Mouse (Mus musculus) brain, adult 10 weeks (tissue): ENCODE results near the gene Agap3. TPM values are rescaled to one million over a fixed set of nuclear protein-coding genes. Genes with fewer than 3 reads are reported as not detected.

Experiments used
- polyA plus RNA-seq: library from polyadenylated mRNA; stranded (reverse); fragments of 350-450 nt; fragmentation: Illumina TruSeq; extraction: RNeasy Lipid Tissue Mini Kit (QIAGEN cat#74804); gene quantifications from one replicate; pipeline ENCODE4 v1.2.3, GENCODE M21; 2015; ENCODE audit warnings: low read depth, low replicate concordance

The Agap3 gene
- 378 TPM for polyA plus RNA-seq

GRCm38 (mm10) chr5:24452030-24452690, at the start of gene Agap3:
Gene Agap3, plus strand, starts transcription at chr5:24452177.

GRCm38 (mm10) chr5:24413042-24413693, 38.8 kb upstream of the Agap3 start, which contains the start of gene Asic3:
Gene Asic3, plus strand, starts transcription at chr5:24413392.

GRCm38 (mm10) chr5:24423129-24424003, 28.6 kb upstream of the Agap3 start, which contains the start of the genes Cdk5 and Slc4a2:
Gene Cdk5, minus strand, starts transcription at chr5:24423530.
Gene Slc4a2, plus strand, starts transcription at chr5:24423837.

GRCm38 (mm10) chr5:24444746-24445427, 7.1 kb upstream of the Agap3 start, which contains the start of gene Fastk:
Gene Fastk, minus strand, starts transcription at chr5:24445287.

GRCm38 (mm10) chr5:24447624-24448298, 4.2 kb upstream of the Agap3 start, which contains the start of gene Tmub1:
Gene Tmub1, minus strand, starts transcription at chr5:24447854.

GRCm38 (mm10) chr5:24526889-24527230, 74.9 kb downstream of the Agap3 start, which contains the start of gene Gbx1:
Gene Gbx1, minus strand, starts transcription at chr5:24527202.

GRCm38 (mm10) chr5:24540387-24541143, 88.6 kb downstream of the Agap3 start, which contains the start of gene Asb10:
Gene Asb10, minus strand, starts transcription at chr5:24540978.

Other genes with a start within 250 kb of the Agap3 start
- gene Kcnh2, start 100.6 kb upstream of the Agap3 start, polyA plus RNA-seq, result 22.7 TPM
- gene Nos3, start 87.4 kb upstream of the Agap3 start, polyA plus RNA-seq, result 5.9 TPM
- 6.0 TPM for gene Atg9b, start 60.0 kb upstream of the Agap3 start, polyA plus RNA-seq
- 46.2 TPM for gene Abcb8, start 58.5 kb upstream of the Agap3 start, polyA plus RNA-seq
- gene Asic3, start 38.8 kb upstream of the Agap3 start, polyA plus RNA-seq, result 0.19 TPM
- 176 TPM for gene Cdk5, start 28.6 kb upstream of the Agap3 start, polyA plus RNA-seq
- gene Slc4a2, start 28.3 kb upstream of the Agap3 start, polyA plus RNA-seq, result 30.8 TPM
- 114 TPM for gene Fastk, start 6.9 kb upstream of the Agap3 start, polyA plus RNA-seq
- gene Tmub1, start 4.3 kb upstream of the Agap3 start, polyA plus RNA-seq, result 35.1 TPM
- 0.33 TPM for gene Gbx1, start 75.0 kb downstream of the Agap3 start, polyA plus RNA-seq
- 0.24 TPM for gene Asb10, start 88.8 kb downstream of the Agap3 start, polyA plus RNA-seq
- gene 4931409K22Rik, start 104.6 kb downstream of the Agap3 start, polyA plus RNA-seq, result not detected
- gene Abcf2, start 125.3 kb downstream of the Agap3 start, polyA plus RNA-seq, result 99.2 TPM
- gene Chpf2, start 134.6 kb downstream of the Agap3 start, polyA plus RNA-seq, result 25.9 TPM
- gene Smarcd3, start 172.2 kb downstream of the Agap3 start, polyA plus RNA-seq, result 96.9 TPM
- gene Nub1, start 233.4 kb downstream of the Agap3 start, polyA plus RNA-seq, result 64.9 TPM